Mouse (Mus musculus) testis, adult 2 months (tissue): ENCODE results near the gene Ksr2.

ENCODE experiments used
- CTCF ChIP-seq: fragments of 200-500 bp; IDR thresholded peaks from 2 replicates; pipeline ENCODE4 v1.5.1; 2012; ENCODE audit warnings: low read depth, mild to moderate bottlenecking, inconsistent platforms, low read length, moderate library complexity; ENCODE audit not compliant: control insufficient read depth, insufficient read depth, insufficient replicate concordance
- POLR2A ChIP-seq: fragments of 200-500 bp; IDR thresholded peaks from 2 replicates; pipeline ENCODE4 v1.6.1; 2012; ENCODE audit warnings: low read depth, mild to moderate bottlenecking, inconsistent platforms, low read length, moderate library complexity; ENCODE audit not compliant: control insufficient read depth

DNA sequence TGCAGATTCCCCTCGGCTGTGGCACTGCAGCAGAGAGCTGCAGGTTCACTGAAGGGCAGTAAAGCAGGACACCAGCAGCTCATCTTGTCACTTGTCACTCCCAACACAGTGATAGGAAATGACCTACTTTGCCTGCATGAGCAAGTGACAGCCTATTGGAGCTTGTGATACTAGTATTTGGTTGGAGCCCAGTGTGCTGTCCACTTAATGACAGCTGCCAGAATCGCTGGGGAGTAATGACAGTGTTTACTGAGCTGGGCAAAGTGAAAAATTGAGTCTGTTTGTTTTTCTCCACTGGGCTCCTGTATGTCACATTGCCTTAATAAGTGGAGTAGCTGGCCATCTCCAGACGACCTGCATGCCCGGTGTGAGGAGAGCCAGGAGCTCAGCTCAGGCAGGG, 33.6 kb upstream of the Ksr2 start:
- TF ChIP-seq CTCF (no peak), POLR2A (no peak)
